ENCODE assay signal across 8 mouse cellular contexts in genomic region chr17:13659103-13659502, GRCm38 (mm10).
DNase-seq lines count a peak whose midpoint lies in the region; ATAC-seq and TF ChIP-seq lines count a peak whose summit lies in the region.

No protein-coding gene starts in this region.

- 18% methylated on average over 8 of the region's 8 CpGs for WGBS in forebrain, embryonic 16.5 days
- WGBS in kidney, adult 2 months = 52% methylated on average over 8 of the region's 8 CpGs
- WGBS in midbrain, embryonic 10.5 days = 12% methylated on average over 8 of the region's 8 CpGs

- TF ChIP-seq CTCF in layer of hippocampus, adult 2 months (conservative IDR thresholded peaks at IDR 0.05) = no peak
- TF ChIP-seq CTCF in kidney, adult 2 months (conservative IDR thresholded peaks at IDR 0.05; ENCODE audit: insufficient read depth, insufficient read length, low read depth, low read length) = no peak

- DNase-seq in layer of hippocampus, adult 2 months (ENCODE audit: low spot score in 2 of 2) = no peak
- no peak for DNase-seq in layer of hippocampus, adult 8-10 months (ENCODE audit: low spot score in 2 of 2)
- DNase-seq in kidney, adult 2 months = peak; percentile 66
- peak; percentile 49 for DNase-seq in midbrain, embryonic 10.5 days (ENCODE audit: low spot score)
- DNase-seq in thymus, adult 18-20 months = peak; percentile 26 to 49
- DNase-seq in left cerebral cortex, adult 11 months (ENCODE audit: low spot score) = no peak
- no peak for DNase-seq in cerebellum, postnatal 25 days

- H3K4me3 ChIP-seq in layer of hippocampus, adult 2 months = no peak overlapping the region
- H3K4me3 ChIP-seq in forebrain, embryonic 16.5 days (replicated peaks; ENCODE audit: low read length) = no peak overlapping the region
- no peak overlapping the region for H3K4me3 ChIP-seq in kidney, adult 2 months (ENCODE audit: insufficient read depth, low read depth, low read length)
- H3K4me3 ChIP-seq in midbrain, embryonic 10.5 days = peak overlapping the region; percentile 19

- peaks cover 25% of the 10 kb centered on the region for H3K4me1 ChIP-seq in forebrain, embryonic 16.5 days (replicated peaks; ENCODE audit: control insufficient read depth, insufficient read depth, low read length)
- peaks cover 3% of the 10 kb centered on the region; the same call in 1 of the 2 replicates for H3K4me1 ChIP-seq in kidney, adult 2 months (ENCODE audit: control insufficient read depth, insufficient read depth, low read length)
- peaks cover 61% of the 10 kb centered on the region for H3K4me1 ChIP-seq in midbrain, embryonic 10.5 days

- H3K4me2 ChIP-seq in forebrain, embryonic 16.5 days (ENCODE audit: low read length) = no peak overlapping the region

- no peaks in the 10 kb centered on the region for H3K9me3 ChIP-seq in forebrain, embryonic 16.5 days (ENCODE audit: control insufficient read depth, low read length)
- no peaks in the 10 kb centered on the region for H3K9me3 ChIP-seq in midbrain, embryonic 10.5 days (replicated peaks)

- no peaks in the 10 kb centered on the region for H3K36me3 ChIP-seq in forebrain, embryonic 16.5 days (ENCODE audit: control insufficient read depth, insufficient read depth)
- no peaks in the 10 kb centered on the region for H3K36me3 ChIP-seq in kidney, adult 2 months (ENCODE audit: control insufficient read depth, insufficient read depth, low read length)
- no peaks in the 10 kb centered on the region for H3K36me3 ChIP-seq in midbrain, embryonic 10.5 days

- H3K27ac ChIP-seq in layer of hippocampus, adult 2 months = peak overlapping the region; percentile 78
- 0 out of 2 replicates have a peak overlapping the region, but pooled peaks have one; percentile 30 for H3K27ac ChIP-seq in forebrain, embryonic 16.5 days (ENCODE audit: low read length)
- no peak overlapping the region; the same call in 1 of the 2 replicates for H3K27ac ChIP-seq in kidney, adult 2 months (ENCODE audit: insufficient read depth, low read depth, low read length)
- H3K27ac ChIP-seq in midbrain, embryonic 10.5 days (replicated peaks) = peak overlapping the region; percentile 84

- no peak overlapping the region for H3K9ac ChIP-seq in forebrain, embryonic 16.5 days (replicated peaks; ENCODE audit: low read depth, low read length)

- TF ChIP-seq POLR2A in kidney, adult 2 months (IDR thresholded peaks at IDR 0.05; ENCODE audit: low read depth, low read length) = no peak

- ATAC-seq in forebrain, embryonic 16.5 days = no peak

- no peaks in the 10 kb centered on the region for H3K27me3 ChIP-seq in forebrain, embryonic 16.5 days (replicated peaks; ENCODE audit: control insufficient read depth, insufficient read depth, low read length)
- no peaks in the 10 kb centered on the region for H3K27me3 ChIP-seq in kidney, adult 2 months (replicated peaks; ENCODE audit: control insufficient read depth, insufficient read depth, low read length)
- H3K27me3 ChIP-seq in midbrain, embryonic 10.5 days (ENCODE audit: low read depth, poor library complexity, severe bottlenecking) = no peaks in the 10 kb centered on the region

Comparison
In these comparisons a context has a peak if more than half of its experiments do, and no peak if none do; other contexts are left out.
1. DNase-seq: peak in kidney, adult 2 months (single experiment), midbrain, embryonic 10.5 days (single experiment) and thymus, adult 18-20 months (2 of 2); none in layer of hippocampus, adult 2 months (0 of 2), layer of hippocampus, adult 8-10 months (0 of 2), left cerebral cortex, adult 11 months (single experiment) and cerebellum, postnatal 25 days (0 of 2).